21 mouse cellular contexts compared by ENCODE assay signal in the genomic region with DNA sequence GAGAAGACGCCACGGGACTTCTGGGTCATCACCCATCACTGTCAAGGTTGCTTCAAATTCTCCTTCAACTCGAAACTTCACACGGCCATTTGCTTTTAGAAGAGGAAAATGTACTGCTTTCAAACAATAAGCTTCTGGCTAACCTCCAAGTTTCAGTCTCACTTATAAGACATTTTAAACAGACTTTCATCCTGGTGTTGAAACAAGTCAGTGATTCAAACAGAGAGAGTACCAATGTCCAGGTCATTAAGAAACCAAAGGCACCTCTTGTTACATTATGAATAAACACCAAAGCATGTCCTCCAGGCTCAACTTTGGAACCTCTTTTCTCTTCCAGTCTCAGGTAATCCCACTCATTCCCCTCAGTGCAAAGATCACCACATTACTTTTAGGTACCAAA. TPM values are rescaled to one million over a fixed set of nuclear protein-coding genes. Genes with fewer than 3 reads are reported as not detected.
DNase-seq lines count a peak whose midpoint lies in the region; ATAC-seq and TF ChIP-seq lines count a peak whose summit lies in the region.
"Had no signal": no experiment of that assay in that cellular context is flagged by ENCODE, and none has a peak within 500 bp of the region (broad histone marks: within the 10 kb centered on the region; RNA-seq: fewer than 3 reads in every experiment).

No protein-coding gene starts in this region.

- TF ChIP-seq CTCF in lung, embryonic 14.5 days (IDR thresholded peaks at IDR 0.05; ENCODE audit: low read depth), result no peak

- H3K9ac ChIP-seq in embryonic facial prominence, embryonic 14.5 days (ENCODE audit: low read depth, low read length), result no peak overlapping the region
- H3K9ac ChIP-seq in kidney, embryonic 15.5 days, result no peak overlapping the region
- H3K9ac ChIP-seq in lung, embryonic 14.5 days, result no peak overlapping the region
- H3K9ac ChIP-seq: embryonic facial prominence, embryonic 13.5 days; forebrain, embryonic 13.5 days; forebrain, embryonic 15.5 days; forebrain, postnatal 0 days had no signal

- 0 out of 2 replicates have a peak, but pooled peaks cover 12% of the 10 kb centered on the region for H3K36me3 ChIP-seq in embryonic facial prominence, embryonic 14.5 days (ENCODE audit: control insufficient read depth, insufficient read depth, low read length)
- peaks cover 18% of the 10 kb centered on the region for H3K36me3 ChIP-seq in embryonic facial prominence, embryonic 10.5 days (replicated peaks)
- H3K36me3 ChIP-seq in kidney, embryonic 15.5 days, result peaks cover 15% of the 10 kb centered on the region; the same call in 1 of the 2 replicates
- H3K36me3 ChIP-seq in lung, embryonic 14.5 days (ENCODE audit: insufficient read depth), result no peaks in the 10 kb centered on the region

- H3K9me3 ChIP-seq in embryonic facial prominence, embryonic 14.5 days (ENCODE audit: control insufficient read depth, low read length), result no peaks in the 10 kb centered on the region
- H3K9me3 ChIP-seq in embryonic facial prominence, embryonic 10.5 days, result no peaks in the 10 kb centered on the region
- no peaks in the 10 kb centered on the region for H3K9me3 ChIP-seq in kidney, embryonic 15.5 days (replicated peaks)
- H3K9me3 ChIP-seq in lung, embryonic 14.5 days (ENCODE audit: low read depth, low read length), result no peaks in the 10 kb centered on the region
- H3K9me3 ChIP-seq: embryonic facial prominence, embryonic 13.5 days; forebrain, embryonic 13.5 days; forebrain, embryonic 15.5 days had no signal

- WGBS in embryonic facial prominence, embryonic 14.5 days, result 74% methylated on average over 4 of the region's 4 CpGs
- WGBS in embryonic facial prominence, embryonic 10.5 days, result 91% methylated on average over 4 of the region's 4 CpGs
- 85% methylated on average over 4 of the region's 4 CpGs for WGBS in kidney, embryonic 15.5 days
- 54% methylated on average over 4 of the region's 4 CpGs for WGBS in lung, embryonic 14.5 days

- H3K4me3 ChIP-seq in embryonic facial prominence, embryonic 14.5 days (ENCODE audit: low read depth, low read length), result no peak overlapping the region
- no peak overlapping the region for H3K4me3 ChIP-seq in embryonic facial prominence, embryonic 10.5 days
- H3K4me3 ChIP-seq in kidney, embryonic 15.5 days (replicated peaks), result no peak overlapping the region
- no peak overlapping the region for H3K4me3 ChIP-seq in lung, embryonic 14.5 days (ENCODE audit: low read depth, low read length)
- H3K4me3 ChIP-seq: embryonic facial prominence, embryonic 13.5 days; forebrain, embryonic 13.5 days; forebrain, embryonic 15.5 days had no signal

- H3K27ac ChIP-seq in embryonic facial prominence, embryonic 14.5 days (replicated peaks; ENCODE audit: low read depth, low read length), result no peak overlapping the region
- H3K27ac ChIP-seq in embryonic facial prominence, embryonic 10.5 days (replicated peaks), result no peak overlapping the region
- no peak overlapping the region for H3K27ac ChIP-seq in kidney, embryonic 15.5 days
- no peak overlapping the region for H3K27ac ChIP-seq in lung, embryonic 14.5 days (ENCODE audit: low read depth)
- H3K27ac ChIP-seq: embryonic facial prominence, embryonic 13.5 days; forebrain, embryonic 13.5 days; forebrain, embryonic 15.5 days had no signal

- no peak overlapping the region for H3K4me2 ChIP-seq in embryonic facial prominence, embryonic 14.5 days (ENCODE audit: low read depth, low read length)
- H3K4me2 ChIP-seq in kidney, embryonic 15.5 days, result no peak overlapping the region
- no peak overlapping the region for H3K4me2 ChIP-seq in lung, embryonic 14.5 days
- H3K4me2 ChIP-seq: embryonic facial prominence, embryonic 13.5 days; forebrain, embryonic 13.5 days; forebrain, embryonic 15.5 days had no signal

- H3K4me1 ChIP-seq in embryonic facial prominence, embryonic 14.5 days (ENCODE audit: control insufficient read depth, insufficient read depth, low read length), result no peaks in the 10 kb centered on the region
- H3K4me1 ChIP-seq in embryonic facial prominence, embryonic 10.5 days, result no peaks in the 10 kb centered on the region
- H3K4me1 ChIP-seq in kidney, embryonic 15.5 days, result no peaks in the 10 kb centered on the region
- no peaks in the 10 kb centered on the region for H3K4me1 ChIP-seq in lung, embryonic 14.5 days (ENCODE audit: insufficient read depth)
- H3K4me1 ChIP-seq: embryonic facial prominence, embryonic 13.5 days; forebrain, embryonic 13.5 days; forebrain, embryonic 15.5 days had no signal

- ATAC-seq in embryonic facial prominence, embryonic 14.5 days (ENCODE audit: low read depth), result no peak
- ATAC-seq in kidney, embryonic 15.5 days (replicated peaks; ENCODE audit: low FRiP score), result no peak
- ATAC-seq in lung, embryonic 14.5 days (ENCODE audit: insufficient read depth), result no peak
- ATAC-seq: CD4-positive, CD25-positive, alpha-beta regulatory T cell, adult 4 months; forebrain, embryonic 13.5 days; forebrain, embryonic 15.5 days; forebrain, postnatal 0 days had no signal

- DNase-seq in embryonic facial prominence, embryonic 14.5 days (ENCODE audit: low spot score), result peak; percentile 15
- DNase-seq in embryonic facial prominence, embryonic 10.5 days (ENCODE audit: low spot score), result no peak
- DNase-seq in kidney, adult 9 months, result peak; percentile 30
- DNase-seq in lung, embryonic 14.5 days, result peak; percentile 13
- no peak for DNase-seq in lung, postnatal 25 days (ENCODE audit: low spot score)
- DNase-seq in heart, postnatal 36 days, result no peak
- DNase-seq: adrenal gland, adult 2 months; adrenal gland, postnatal 10 days; adrenal gland, postnatal 25 days; B cell, adult 2 months; cerebellum, adult 11-12 months; cerebellum, adult 2 months; cerebellum, adult 9-10 months; cerebellum, postnatal 10 days; cerebellum, postnatal 25 days; forebrain, postnatal 0 days had no signal

- intact Hi-C loops in heart, postnatal 36 days (cut with DNase I), result no loop called here

- no peaks in the 10 kb centered on the region; the same call in 1 of the 2 replicates for H3K27me3 ChIP-seq in embryonic facial prominence, embryonic 14.5 days (replicated peaks; ENCODE audit: control insufficient read depth, insufficient read depth, low read length)
- no peaks in the 10 kb centered on the region for H3K27me3 ChIP-seq in embryonic facial prominence, embryonic 10.5 days (replicated peaks; ENCODE audit: low read depth, poor library complexity, severe bottlenecking)
- 0 out of 2 replicates have a peak, but pooled peaks cover 3% of the 10 kb centered on the region for H3K27me3 ChIP-seq in kidney, embryonic 15.5 days
- no peaks in the 10 kb centered on the region for H3K27me3 ChIP-seq in lung, embryonic 14.5 days (ENCODE audit: insufficient read depth, low read length)
- H3K27me3 ChIP-seq: embryonic facial prominence, embryonic 13.5 days; forebrain, embryonic 13.5 days; forebrain, embryonic 15.5 days had no signal

RNA-seq across cellular contexts. Expression of a gene that starts 14.0 kb away (rescaled TPM):
- 22.2 and 22.4 TPM in 2 replicates for polyA plus RNA-seq in embryonic facial prominence, embryonic 14.5 days (2014; fragmentation: Nextera tagmentation; extraction: Ambion mirVana)
- 12.6 and 12.7 TPM in 2 replicates for polyA plus RNA-seq in embryonic facial prominence, embryonic 10.5 days (2016; fragmentation: Nextera tagmentation; extraction: Ambion mirVana)
- polyA plus RNA-seq in kidney, embryonic 15.5 days (2015; fragmentation: Nextera tagmentation; extraction: Ambion mirVana), result 12.4 and 12.8 TPM in 2 replicates
- polyA plus RNA-seq in lung, embryonic 14.5 days (2014; fragmentation: Nextera tagmentation; extraction: Ambion mirVana), result 21.0 and 22.6 TPM in 2 replicates
- 10 to 100 TPM; 22.6 to 29.3 TPM for total RNA-seq in heart, postnatal 36 days (2021)

Comparison
In these comparisons a context has a peak if more than half of its experiments do, and no peak if none do; other contexts are left out.
1. DNase-seq: peak in embryonic facial prominence, embryonic 14.5 days (single experiment), kidney, adult 9 months (single experiment) and lung, embryonic 14.5 days (single experiment); none in embryonic facial prominence, embryonic 10.5 days (single experiment), lung, postnatal 25 days (single experiment) and heart, postnatal 36 days (0 of 2).